Mouse (Mus musculus) lung, embryonic 16.5 days (tissue): ENCODE results near the gene Pom121. TPM values are rescaled to one million over a fixed set of nuclear protein-coding genes. Genes with fewer than 3 reads are reported as not detected.

Experiments used
- ATAC-seq: fragments of 200-750 bp; cut with Nextera tagmentation; 2 replicates; pipeline ENCODE4 v1.8.0; 2017; ENCODE audit warnings: low read depth, mild to moderate bottlenecking, moderate library complexity
- H3K27ac ChIP-seq: fragments of 300-500 bp; sonication (generic); 2 replicates; pipeline ENCODE4 v1.5.1; 2014; ENCODE audit warnings: mild to moderate bottlenecking, control low read depth, low read length
- H3K27me3 ChIP-seq: fragments of 300-500 bp; sonication (generic); 2 replicates; pipeline ENCODE4 v1.6.1; 2014; ENCODE audit warnings: low read depth, low read length, mixed read lengths; ENCODE audit not compliant: control insufficient read depth, insufficient read depth
- H3K36me3 ChIP-seq: fragments of 300-500 bp; sonication (generic); 2 replicates; pipeline ENCODE4 v1.6.1; 2014; ENCODE audit warnings: low read length; ENCODE audit not compliant: control insufficient read depth, insufficient read depth
- H3K4me1 ChIP-seq: fragments of 300-500 bp; sonication (generic); replicated peaks from 2 replicates; pipeline ENCODE4 v1.6.1; 2014; ENCODE audit warnings: low read length, mixed read lengths; ENCODE audit not compliant: control insufficient read depth, insufficient read depth
- H3K4me2 ChIP-seq: fragments of 300-500 bp; sonication (generic); 2 replicates; pipeline ENCODE4 v1.6.1; 2014; ENCODE audit warnings: low read depth, low read length, control low read depth
- H3K4me3 ChIP-seq: fragments of 300-500 bp; sonication (generic); 2 replicates; pipeline ENCODE4 v1.5.1; 2014; ENCODE audit warnings: mild to moderate bottlenecking, low read length, control low read depth
- H3K9ac ChIP-seq: fragments of 300-500 bp; sonication (generic); 2 replicates; pipeline ENCODE4 v1.6.1; 2014; ENCODE audit warnings: low read length, control low read depth
- H3K9me3 ChIP-seq: fragments of 300-500 bp; sonication (generic); 2 replicates; pipeline ENCODE4 v1.6.1; 2016; ENCODE audit warnings: low read length; ENCODE audit not compliant: control insufficient read depth
- WGBS: fragments of 180-500 bp; shearing (Covaris S2); extraction: QIAGEN DNeasy Blood & Tissue Kit; methylation state at CpG from one replicate; pipeline ENCODE4 v1.1.7; 2014; 5-methylcytosine and 5-hydroxymethylcytosine counted together
- microRNA-seq: library from miRNA; unstranded; fragments of <30 nt; microRNA quantifications from one replicate; pipeline ENCODE4, GENCODE M21; 2016
- polyA plus RNA-seq: library from polyadenylated mRNA; unstranded; fragments of >200 nt; fragmentation: Nextera tagmentation; extraction: Ambion mirVana; gene quantifications from 2 replicates; pipeline ENCODE4 v1.2.1, GENCODE M21; 2015

Gene Pom121
- polyA plus RNA-seq, 1 experiment from 2014 or later, result 9.7 TPM

- Histone ChIP-seq H3K27me3 (no peaks in the 10 kb centered on the region), H3K27ac (no peak overlapping the region), H3K4me3 (no peak overlapping the region), H3K4me1 (no peaks in the 10 kb centered on the region), H3K36me3 (no peaks in the 10 kb centered on the region), H3K9ac (no peak overlapping the region), H3K9me3 (no peaks in the 10 kb centered on the region), H3K4me2 (no peak overlapping the region)
- ATAC-seq, result no peak
- 17% methylated on average over 3 of the region's 3 CpGs for WGBS
These were observed 56.8 kb downstream of the Pom121 start for GRCm38 (mm10) chr5:135337575-135337974.

- H3K4me2 ChIP-seq, result no peak overlapping the region
- 77% methylated on average over 6 of the region's 6 CpGs for WGBS
- ATAC-seq, result no peak
- H3K9me3 ChIP-seq, result no peaks in the 10 kb centered on the region
- H3K4me3 ChIP-seq, result no peak overlapping the region
- H3K27me3 ChIP-seq, result no peaks in the 10 kb centered on the region
- H3K36me3 ChIP-seq, result no peaks in the 10 kb centered on the region
- H3K27ac ChIP-seq, result no peak overlapping the region
- no peaks in the 10 kb centered on the region for H3K4me1 ChIP-seq
- no peak overlapping the region for H3K9ac ChIP-seq
These were observed 63.2 kb downstream of the Pom121 start for GRCm38 (mm10) chr5:135331161-135331560.

GRCm38 (mm10) chr5:135330201-135330600 lies 64.1 kb downstream of the Pom121 start:
- no peak for ATAC-seq
- no peak overlapping the region for H3K4me2 ChIP-seq
- H3K9me3 ChIP-seq, result no peaks in the 10 kb centered on the region
- 74% methylated on average over 5 of the region's 5 CpGs for WGBS
- H3K27me3 ChIP-seq, result no peaks in the 10 kb centered on the region
- H3K9ac ChIP-seq, result no peak overlapping the region
- no peak overlapping the region for H3K27ac ChIP-seq
- no peaks in the 10 kb centered on the region for H3K36me3 ChIP-seq
- H3K4me3 ChIP-seq, result no peak overlapping the region
- H3K4me1 ChIP-seq, result no peaks in the 10 kb centered on the region

GRCm38 (mm10) chr5:135329471-135329870 lies 64.9 kb downstream of the Pom121 start:
- 85% methylated on average over 4 of the region's 4 CpGs for WGBS
- no peaks in the 10 kb centered on the region for H3K9me3 ChIP-seq
- no peak overlapping the region for H3K4me3 ChIP-seq
- no peaks in the 10 kb centered on the region for H3K27me3 ChIP-seq
- H3K4me1 ChIP-seq, result no peaks in the 10 kb centered on the region
- no peak overlapping the region for H3K4me2 ChIP-seq
- no peak overlapping the region for H3K27ac ChIP-seq
- H3K36me3 ChIP-seq, result no peaks in the 10 kb centered on the region
- no peak for ATAC-seq
- H3K9ac ChIP-seq, result no peak overlapping the region

Small RNA genes within 50 kb of the gene (microRNA-seq; reads per million reads assigned to microRNA genes)
- not detected for gene Mir7033

Other genes starting within 250 kb of the Pom121 start
- gene Tbl2, start 244.9 kb downstream of the Pom121 start, polyA plus RNA-seq, result 20.6 and 22.6 TPM in 2 replicates
- 53.3 and 56.2 TPM in 2 replicates for gene Bcl7b, start 226.3 kb downstream of the Pom121 start, polyA plus RNA-seq
- gene Baz1b, start 207.3 kb downstream of the Pom121 start, polyA plus RNA-seq, result 33.8 and 35.3 TPM in 2 replicates
- gene Fzd9, start 143.3 kb downstream of the Pom121 start, polyA plus RNA-seq, result 1.1 TPM in 2 replicates
- gene Fkbp6, start 44.5 kb downstream of the Pom121 start, polyA plus RNA-seq, result not detected in 2 replicates
- not detected in 2 replicates for gene Trim50, start 41.3 kb downstream of the Pom121 start, polyA plus RNA-seq
- gene Nsun5, start 24.6 kb downstream of the Pom121 start, polyA plus RNA-seq, result 32.1 and 34.3 TPM in 2 replicates
- 33.7 and 35.1 TPM in 2 replicates for gene Hip1, start 150.6 kb upstream of the Pom121 start, polyA plus RNA-seq
- gene Ccl26, start 169.0 kb upstream of the Pom121 start, polyA plus RNA-seq, result not detected in 2 replicates
- 2.9 and 5.5 TPM in 2 replicates for gene Ccl24, start 178.5 kb upstream of the Pom121 start, polyA plus RNA-seq
- gene Rhbdd2, start 238.1 kb upstream of the Pom121 start, polyA plus RNA-seq, result 30.8 and 33.1 TPM in 2 replicates